Mouse (Mus musculus) left cerebral cortex, adult 8-10 months (tissue): ENCODE measurements around the gene Laptm5. TPM values are rescaled to one million over a fixed set of nuclear protein-coding genes. Genes with fewer than 3 reads are reported as not detected.

Source experiments
- total RNA-seq, 4 experiments: library from RNA; stranded (reverse); gene quantifications; 2 replicates each; pipeline ENCODE4 v1.2.4; 2022

The Laptm5 gene
- total RNA-seq, 4 experiments from 2014 or later, result 37.3 to 127 (median 71.2) TPM

Other genes with a start within 250 kb of the Laptm5 start
- 100 to 1,000 TPM; 101 to 116 (median 106) TPM for gene Pum1, start 249.8 kb upstream of the Laptm5 start, total RNA-seq
- 100 to 1,000 TPM; 137 to 168 (median 159) TPM for gene Sdc3, start 120.6 kb upstream of the Laptm5 start, total RNA-seq
- under 1 TPM; 0.48 to 0.86 (median 0.70) TPM for gene Matn1, start 31.3 kb downstream of the Laptm5 start, total RNA-seq